Mouse (Mus musculus): ENCODE data around the gene Gm26920. TPM values are rescaled to one million over a fixed set of nuclear protein-coding genes. Genes with fewer than 3 reads are reported as not detected.
A peak's percentile ranks its signal among the peaks of the same experiment; 100 is the strongest.
"Not testable (repeated sequence)": the region's sequence is repeated elsewhere in the genome, so short reads cannot be mapped to it uniquely, and the experiment has no call there.

Gene Gm26920
- 0.58 and 1.9 TPM in 2 replicates for polyA plus RNA-seq (2014; fragmentation: Nextera tagmentation; extraction: Ambion mirVana)

- Histone ChIP-seq H3K4me3 (ENCODE audit: low read length) (peak within 1 kb of the TSS; percentile 73), H3K36me3 (ENCODE audit: control insufficient read depth, insufficient read depth, low read length) (peaks cover 14% of the 10 kb centered on the region), H3K27ac (ENCODE audit: low read depth, low read length) (peak within 1 kb of the TSS; percentile 74), H3K9ac (ENCODE audit: low read depth, low read length) (peak within 1 kb of the TSS; percentile 78), H3K27me3 (ENCODE audit: control insufficient read depth, insufficient read depth, low read length) (no peaks in the 10 kb centered on the region), H3K9me3 (ENCODE audit: control insufficient read depth, low read length) (0 out of 2 replicates have a peak, but pooled peaks cover 1% of the 10 kb centered on the region), H3K4me2 (replicated peaks; ENCODE audit: low read depth, low read length) (peak within 1 kb of the TSS; percentile 69), H3K4me1 (ENCODE audit: control insufficient read depth, insufficient read depth, low read length) (peaks cover 11% of the 10 kb centered on the region)
- under 1% methylated on average over 40 of the region's 40 CpGs for WGBS
- peak; percentile 90 for ATAC-seq (ENCODE audit: low FRiP score, low TSS enrichment)
These were observed at the start of gene Gm26920, which contains the start of gene Zfp566 for GRCm38 (mm10) chr7:30090092-30090969. TSS of gene Gm26920 (minus strand) at chr7:30090410. TSS of gene Zfp566 (minus strand) at chr7:30090527.

- H3K4me1 ChIP-seq (ENCODE audit: control insufficient read depth, insufficient read depth, low read length) = no peaks in the 10 kb centered on the region
- peaks cover 29% of the 10 kb centered on the region for H3K36me3 ChIP-seq (ENCODE audit: control insufficient read depth, insufficient read depth, low read length)
- H3K4me2 ChIP-seq (replicated peaks; ENCODE audit: low read depth, low read length) = no peak overlapping the region
- 91% methylated on average over 10 of the region's 10 CpGs for WGBS
- no peak for ATAC-seq (ENCODE audit: low FRiP score, low TSS enrichment)
- no peak overlapping the region for H3K4me3 ChIP-seq (ENCODE audit: low read length)
- H3K9ac ChIP-seq (ENCODE audit: low read depth, low read length) = no peak overlapping the region
- no peak overlapping the region for H3K27ac ChIP-seq (ENCODE audit: low read depth, low read length)
- no peaks in the 10 kb centered on the region for H3K27me3 ChIP-seq (ENCODE audit: control insufficient read depth, insufficient read depth, low read length)
- H3K9me3 ChIP-seq (ENCODE audit: control insufficient read depth, low read length) = 0 out of 2 replicates have a peak, but pooled peaks cover 4% of the 10 kb centered on the region
These were observed 46.6 kb upstream of the Gm26920 start for GRCm38 (mm10) chr7:30136826-30137225.

GRCm38 (mm10) chr7:30132396-30132795 lies 42.2 kb upstream of the Gm26920 start:
- Histone ChIP-seq H3K9me3 (ENCODE audit: control insufficient read depth, low read length) (0 out of 2 replicates have a peak, but pooled peaks cover 4% of the 10 kb centered on the region), H3K4me1 (ENCODE audit: control insufficient read depth, insufficient read depth, low read length) (no peaks in the 10 kb centered on the region), H3K27me3 (ENCODE audit: control insufficient read depth, insufficient read depth, low read length) (no peaks in the 10 kb centered on the region), H3K4me2 (replicated peaks; ENCODE audit: low read depth, low read length) (no peak overlapping the region), H3K27ac (ENCODE audit: low read depth, low read length) (no peak overlapping the region), H3K9ac (ENCODE audit: low read depth, low read length) (no peak overlapping the region), H3K4me3 (ENCODE audit: low read length) (no peak overlapping the region), H3K36me3 (ENCODE audit: control insufficient read depth, insufficient read depth, low read length) (peaks cover 45% of the 10 kb centered on the region)
- 92% methylated on average over 4 of the region's 4 CpGs for WGBS
- no peak for ATAC-seq (ENCODE audit: low FRiP score, low TSS enrichment)

GRCm38 (mm10) chr7:30129900-30130299 lies 39.7 kb upstream of the Gm26920 start:
- no peak overlapping the region for H3K4me3 ChIP-seq (ENCODE audit: low read length)
- peaks cover 49% of the 10 kb centered on the region for H3K36me3 ChIP-seq (ENCODE audit: control insufficient read depth, insufficient read depth, low read length)
- no peaks in the 10 kb centered on the region for H3K4me1 ChIP-seq (ENCODE audit: control insufficient read depth, insufficient read depth, low read length)
- H3K27ac ChIP-seq (ENCODE audit: low read depth, low read length) = no peak overlapping the region
- H3K9me3 ChIP-seq (ENCODE audit: control insufficient read depth, low read length) = 0 out of 2 replicates have a peak, but pooled peaks cover 4% of the 10 kb centered on the region
- ATAC-seq (ENCODE audit: low FRiP score, low TSS enrichment) = no peak
- no peak overlapping the region for H3K9ac ChIP-seq (ENCODE audit: low read depth, low read length)
- 97% methylated on average over 8 of the region's 8 CpGs for whole genome bisulfite sequencing
- H3K4me2 ChIP-seq (replicated peaks; ENCODE audit: low read depth, low read length) = no peak overlapping the region
- H3K27me3 ChIP-seq (ENCODE audit: control insufficient read depth, insufficient read depth, low read length) = no peaks in the 10 kb centered on the region

- peak overlapping the region; percentile 70 for H3K4me3 ChIP-seq (ENCODE audit: low read length)
- peak overlapping the region; percentile 65 for H3K9ac ChIP-seq (ENCODE audit: low read depth, low read length)
- peaks cover 10% of the 10 kb centered on the region for H3K36me3 ChIP-seq (ENCODE audit: control insufficient read depth, insufficient read depth, low read length)
- no peaks in the 10 kb centered on the region for H3K27me3 ChIP-seq (ENCODE audit: control insufficient read depth, insufficient read depth, low read length)
- no peaks in the 10 kb centered on the region for H3K4me1 ChIP-seq (ENCODE audit: control insufficient read depth, insufficient read depth, low read length)
- no peaks in the 10 kb centered on the region; the same call in 1 of the 2 replicates for H3K9me3 ChIP-seq (ENCODE audit: control insufficient read depth, low read length)
- WGBS = 5% methylated on average over 15 of the region's 15 CpGs
- H3K27ac ChIP-seq (ENCODE audit: low read depth, low read length) = 0 out of 2 replicates have a peak overlapping the region, but pooled peaks have one; percentile 15
- peak overlapping the region; percentile 63 for H3K4me2 ChIP-seq (replicated peaks; ENCODE audit: low read depth, low read length)
- peak; percentile 33 for ATAC-seq (ENCODE audit: low FRiP score, low TSS enrichment)
These were observed 31.9 kb upstream of the Gm26920 start for GRCm38 (mm10) chr7:30122188-30122530.

- Histone ChIP-seq H3K9ac (ENCODE audit: low read depth, low read length) (peak within 1 kb of the TSS; percentile 65), H3K36me3 (ENCODE audit: control insufficient read depth, insufficient read depth, low read length) (peaks cover 4% of the 10 kb centered on the region), H3K27me3 (ENCODE audit: control insufficient read depth, insufficient read depth, low read length) (no peaks in the 10 kb centered on the region), H3K4me2 (replicated peaks; ENCODE audit: low read depth, low read length) (peak within 1 kb of the TSS; percentile 63), H3K4me3 (ENCODE audit: low read length) (peak within 1 kb of the TSS; percentile 70), H3K9me3 (ENCODE audit: control insufficient read depth, low read length) (peaks cover under 1% of the 10 kb centered on the region; the same call in 1 of the 2 replicates), H3K4me1 (ENCODE audit: control insufficient read depth, insufficient read depth, low read length) (no peaks in the 10 kb centered on the region), H3K27ac (ENCODE audit: low read depth, low read length) (peak within 1 kb of the TSS; percentile 56; the same call in 1 of the 2 replicates)
- ATAC-seq (ENCODE audit: low FRiP score, low TSS enrichment) = peak; percentile 96
- WGBS = under 1% methylated on average over 61 of the region's 61 CpGs
These were observed 31.3 kb upstream of the Gm26920 start, which contains the start of gene Zfp382 for GRCm38 (mm10) chr7:30121308-30122187. TSS of gene Zfp382 (plus strand) at chr7:30121942.

- ATAC-seq (ENCODE audit: low FRiP score, low TSS enrichment); H3K9ac ChIP-seq (ENCODE audit: low read depth, low read length); H3K27ac ChIP-seq (ENCODE audit: low read depth, low read length); H3K4me2 ChIP-seq (replicated peaks; ENCODE audit: low read depth, low read length); H3K27me3 ChIP-seq (ENCODE audit: control insufficient read depth, insufficient read depth, low read length); H3K36me3 ChIP-seq (ENCODE audit: control insufficient read depth, insufficient read depth, low read length); H3K4me1 ChIP-seq (ENCODE audit: control insufficient read depth, insufficient read depth, low read length); H3K4me3 ChIP-seq (ENCODE audit: low read length): not testable (repeated sequence)
- WGBS = 95% methylated on average over 12 of the region's 12 CpGs
- H3K9me3 ChIP-seq (ENCODE audit: control insufficient read depth, low read length) = peaks cover 25% of the 10 kb centered on the region; the same call in 1 of the 2 replicates
These were observed 27.7 kb upstream of the Gm26920 start for GRCm38 (mm10) chr7:30117935-30118334.

GRCm38 (mm10) chr7:30116076-30116475 lies 25.9 kb upstream of the Gm26920 start:
- WGBS = 93% methylated on average over 5 of the region's 5 CpGs
- ATAC-seq (ENCODE audit: low FRiP score, low TSS enrichment) = no peak
- Histone ChIP-seq H3K27me3 (ENCODE audit: control insufficient read depth, insufficient read depth, low read length) (no peaks in the 10 kb centered on the region), H3K9me3 (ENCODE audit: control insufficient read depth, low read length) (peaks cover 25% of the 10 kb centered on the region; the same call in 1 of the 2 replicates), H3K4me1 (ENCODE audit: control insufficient read depth, insufficient read depth, low read length) (no peaks in the 10 kb centered on the region), H3K9ac (ENCODE audit: low read depth, low read length) (no peak overlapping the region), H3K4me3 (ENCODE audit: low read length) (no peak overlapping the region), H3K4me2 (replicated peaks; ENCODE audit: low read depth, low read length) (no peak overlapping the region), H3K27ac (ENCODE audit: low read depth, low read length) (no peak overlapping the region), H3K36me3 (ENCODE audit: control insufficient read depth, insufficient read depth, low read length) (no peaks in the 10 kb centered on the region)

Measured in kidney, embryonic 14.5 days (tissue).